Mouse (Mus musculus) kidney, adult 9 months (tissue): ENCODE measurements at regions not wholly inside any gene's neighbourhood (a gene's known extent, or its start where the extent isn't known, plus 50 kb on each side); places are given as distances from the start of the nearest gene placed in this dataset.
"Not testable (repeated sequence)": the region's sequence is repeated elsewhere in the genome, so short reads cannot be mapped to it uniquely, and the experiment has no call there.

Experiments used
- DNase-seq: peaks from one replicate; pipeline ENCODE4 v3.0.0; 2022

DNA sequence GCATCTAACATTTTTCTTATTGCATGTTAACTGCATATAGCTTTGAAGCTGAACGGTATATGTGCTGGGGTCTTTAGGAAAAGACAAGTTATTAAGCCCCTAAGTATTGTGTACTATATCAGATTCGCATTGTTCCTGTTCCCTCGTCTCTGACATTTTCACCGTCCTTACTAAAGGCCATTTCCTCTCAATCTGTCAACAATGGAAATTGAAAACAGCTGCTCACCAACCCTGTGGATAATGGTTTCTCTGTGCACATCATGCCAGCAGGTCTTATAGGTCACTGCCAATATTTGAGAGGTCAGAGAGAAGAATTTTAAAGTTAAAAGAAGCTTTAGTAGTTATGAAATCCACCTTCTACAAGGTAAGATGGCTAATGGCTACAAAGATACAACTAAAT lies 797.4 kb upstream of the Impad1 start:
- DNase-seq: no peak

GRCm38 (mm10) chr4:5587465-5587864 lies 794.3 kb upstream of the Impad1 start:
- DNase-seq: no peak

GRCm38 (mm10) chr4:5585205-5585604 lies 792.0 kb upstream of the Impad1 start:
- DNase-seq: no peak

- peak; percentile 9 for DNase-seq
These were observed 791.0 kb upstream of the Impad1 start for GRCm38 (mm10) chr4:5583989-5584677.

DNA sequence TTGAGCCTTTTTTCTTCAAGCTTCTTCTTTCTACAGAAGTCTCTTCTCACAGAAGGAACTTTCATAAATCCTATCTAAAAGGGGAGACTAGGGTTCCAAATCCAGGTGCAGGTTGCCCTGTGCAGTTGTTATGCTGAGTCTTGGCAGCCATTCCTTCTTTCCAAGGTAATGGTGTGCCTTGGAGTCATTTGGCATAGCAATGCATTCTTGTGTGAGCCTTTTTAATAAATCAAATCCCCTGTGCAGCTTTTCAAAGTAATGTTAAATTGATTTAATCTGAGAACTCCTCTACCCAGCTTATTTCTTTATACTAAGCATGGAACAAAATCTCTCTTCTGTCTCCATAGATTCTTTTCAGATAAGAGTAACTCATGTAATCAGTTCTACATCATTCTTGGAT lies 774.9 kb upstream of the Impad1 start:
- DNase-seq: peak; percentile 27

DNA sequence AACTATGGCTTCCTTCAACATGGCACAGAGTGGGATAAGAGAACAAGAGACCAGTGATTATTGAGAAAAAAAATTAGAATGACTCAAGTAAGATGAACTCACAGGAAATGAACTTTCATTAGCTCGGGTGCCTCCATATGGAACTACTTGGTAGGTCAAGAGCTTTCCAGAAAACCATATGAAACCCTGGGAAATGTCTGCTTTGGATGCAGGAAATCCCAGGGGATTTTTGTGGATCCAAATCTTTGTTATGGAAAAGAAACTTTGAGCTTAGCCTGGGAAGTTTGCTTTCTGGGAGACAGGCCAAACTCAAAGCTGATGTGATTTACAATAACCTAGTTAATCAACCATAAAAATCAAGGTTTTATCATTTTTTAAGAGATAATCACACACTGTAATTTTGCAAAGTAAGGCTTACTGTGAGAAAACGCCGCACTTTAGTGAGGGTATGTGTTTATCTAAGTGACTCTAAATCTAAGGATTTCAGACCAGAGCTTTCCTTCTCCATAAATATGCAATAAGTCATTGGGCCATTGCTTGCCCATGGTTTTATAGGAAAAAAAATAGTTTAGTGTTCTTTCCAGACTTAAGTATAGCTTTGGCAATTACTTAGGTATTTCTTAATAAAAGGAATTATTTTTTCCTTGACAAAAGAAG lies 767.0 kb upstream of the Impad1 start:
- DNase-seq: no peak

DNA sequence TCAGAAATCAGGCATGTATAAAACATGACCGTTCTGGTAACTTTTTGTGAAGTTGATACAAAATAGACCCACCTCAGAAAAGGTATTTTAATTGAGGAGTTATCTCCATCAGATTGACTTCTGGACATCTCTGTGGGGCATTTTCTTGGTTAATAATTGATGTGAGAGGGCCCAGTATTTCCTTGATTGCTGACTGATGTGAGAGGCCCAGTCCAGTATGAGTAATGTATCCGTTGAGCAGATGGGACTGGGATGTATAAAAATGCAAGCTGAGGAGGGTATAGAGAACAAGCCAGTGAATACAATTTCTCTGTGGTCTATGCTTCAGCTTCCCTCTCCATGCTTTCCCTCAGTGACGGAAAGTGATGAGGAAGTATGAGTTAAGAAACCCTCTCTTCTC lies 747.0 kb upstream of the Impad1 start:
- no peak for DNase-seq

- no peak for DNase-seq
These were observed 737.3 kb upstream of the Impad1 start for GRCm38 (mm10) chr4:5530416-5530815.

DNA sequence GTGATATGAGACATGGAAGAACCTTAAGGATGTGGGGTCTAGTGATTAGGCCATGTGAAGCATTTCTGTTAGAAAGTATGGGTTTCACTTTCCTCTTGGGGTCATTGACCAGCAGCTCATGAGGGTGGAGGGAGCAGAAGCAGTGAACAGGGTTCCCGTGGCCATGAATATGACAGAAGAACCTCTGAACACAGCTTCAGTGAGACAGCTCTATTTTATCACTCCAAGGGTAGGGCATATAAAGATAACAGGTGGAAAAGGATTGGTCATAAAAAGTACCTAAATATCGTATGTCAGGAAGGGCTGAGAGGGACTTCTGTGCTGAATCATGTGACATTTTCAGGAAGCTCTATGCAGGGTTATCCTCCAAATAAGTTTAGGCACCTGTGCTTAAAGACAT lies 725.4 kb upstream of the Impad1 start:
- DNase-seq: no peak

GRCm38 (mm10) chr4:5515426-5515825 lies 722.3 kb upstream of the Impad1 start:
- not testable (repeated sequence) for DNase-seq

DNA sequence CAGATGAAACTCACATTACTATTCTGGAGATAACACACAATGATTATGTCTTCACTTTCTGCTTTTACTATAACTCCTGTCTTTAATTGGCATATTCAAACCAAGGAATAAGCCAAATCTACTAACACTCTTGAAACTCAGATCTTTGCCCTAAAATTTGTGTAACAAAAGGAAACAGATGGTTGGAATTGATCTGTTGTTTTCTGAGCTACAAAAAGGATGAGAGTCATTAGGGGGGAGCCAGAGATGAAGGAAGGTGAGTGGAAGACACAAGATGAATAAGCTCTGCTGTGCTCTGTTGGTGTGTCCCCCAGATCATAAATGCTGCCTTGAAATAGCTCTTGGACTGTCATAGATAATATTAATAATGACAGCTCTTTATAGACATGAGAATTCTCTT lies 718.6 kb upstream of the Impad1 start:
- DNase-seq: no peak

DNA sequence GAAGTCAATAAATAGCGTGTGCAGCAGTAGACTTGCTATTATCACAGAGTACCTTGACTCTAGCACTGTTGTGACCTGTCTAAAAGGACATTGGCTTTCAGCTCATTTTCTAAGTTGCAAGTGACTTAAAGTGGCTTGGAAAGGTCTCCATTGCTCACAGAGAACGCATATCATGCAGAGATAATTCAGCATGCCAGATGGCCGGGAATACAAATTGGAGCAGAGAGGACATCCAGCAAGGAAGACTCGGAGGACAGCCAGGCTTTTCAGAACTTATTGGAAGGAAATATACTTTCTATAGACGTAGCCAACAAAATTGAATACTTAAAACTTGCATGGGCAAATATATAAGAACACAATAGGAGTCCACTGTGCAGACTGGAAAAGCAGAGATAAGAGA lies 716.2 kb upstream of the Impad1 start:
- DNase-seq: no peak

GRCm38 (mm10) chr4:5495012-5495411 lies 701.9 kb upstream of the Impad1 start:
- DNase-seq: no peak

GRCm38 (mm10) chr4:5494072-5495000 lies 701.2 kb upstream of the Impad1 start:
- DNase-seq: no peak

- no peak for DNase-seq
These were observed 693.6 kb upstream of the Impad1 start for GRCm38 (mm10) chr4:5486786-5487185.

DNA sequence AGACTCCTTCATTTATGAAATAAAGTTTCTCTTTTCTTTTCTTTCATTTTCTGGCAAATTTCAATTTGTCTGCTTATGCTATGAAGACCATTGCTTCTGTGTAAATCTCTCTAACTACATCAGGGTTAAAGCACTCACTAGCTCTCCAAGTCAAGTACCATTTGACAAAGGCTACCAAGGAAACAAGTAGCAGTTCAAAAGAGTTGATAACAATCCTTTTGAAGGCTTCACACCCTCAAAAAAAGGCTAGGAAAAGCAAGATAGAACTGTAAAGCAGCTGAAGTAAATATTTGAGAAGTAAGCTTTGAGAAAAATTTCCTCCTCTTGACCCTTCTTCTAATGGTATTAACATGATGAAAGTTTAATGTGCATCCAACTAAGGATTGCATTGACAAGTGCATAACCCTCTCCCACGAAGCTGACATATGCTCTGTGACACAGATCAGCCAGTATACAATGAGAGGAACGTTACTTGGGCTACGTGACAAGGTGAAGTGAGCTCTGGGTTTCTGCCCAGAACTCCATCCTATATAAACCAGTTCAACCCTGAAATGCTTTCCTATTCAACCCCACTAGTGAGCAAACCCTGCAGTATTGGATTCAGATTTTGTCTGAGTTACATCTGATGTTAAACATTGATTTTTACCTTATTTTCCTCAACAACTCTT lies 678.9 kb upstream of the Impad1 start:
- no peak for DNase-seq

DNA sequence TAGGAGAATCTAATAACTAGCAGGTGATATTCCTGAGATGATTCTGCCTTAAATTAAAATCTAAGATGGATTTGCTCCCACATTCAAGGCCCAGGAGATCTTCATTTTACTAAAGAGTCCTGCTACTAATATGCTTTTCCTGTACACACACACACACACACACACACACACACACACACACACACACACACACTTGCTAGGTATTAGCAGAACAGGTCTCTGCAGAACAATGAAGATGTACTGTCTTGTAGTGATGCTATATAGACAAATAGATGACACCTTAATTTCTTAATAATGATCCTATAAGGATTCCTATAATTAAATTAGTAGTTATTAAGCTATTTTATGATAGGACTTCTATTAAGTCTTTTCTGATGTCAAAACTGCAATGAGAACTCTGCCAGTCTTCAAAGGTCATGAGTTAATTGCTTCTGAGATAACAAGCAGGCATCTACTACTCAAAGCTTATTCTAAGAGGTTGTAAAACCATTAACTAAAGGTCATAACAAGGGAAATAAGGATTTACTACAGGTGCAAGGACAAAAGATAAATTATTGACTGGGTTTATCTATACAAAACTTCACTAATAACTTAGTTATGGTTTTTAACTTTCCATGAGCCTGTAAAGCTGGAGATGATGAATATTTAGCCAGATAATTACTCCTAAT lies 666.0 kb upstream of the Impad1 start:
- no peak for DNase-seq

GRCm38 (mm10) chr4:5450417-5450816 lies 657.3 kb upstream of the Impad1 start:
- DNase-seq: no peak

DNA sequence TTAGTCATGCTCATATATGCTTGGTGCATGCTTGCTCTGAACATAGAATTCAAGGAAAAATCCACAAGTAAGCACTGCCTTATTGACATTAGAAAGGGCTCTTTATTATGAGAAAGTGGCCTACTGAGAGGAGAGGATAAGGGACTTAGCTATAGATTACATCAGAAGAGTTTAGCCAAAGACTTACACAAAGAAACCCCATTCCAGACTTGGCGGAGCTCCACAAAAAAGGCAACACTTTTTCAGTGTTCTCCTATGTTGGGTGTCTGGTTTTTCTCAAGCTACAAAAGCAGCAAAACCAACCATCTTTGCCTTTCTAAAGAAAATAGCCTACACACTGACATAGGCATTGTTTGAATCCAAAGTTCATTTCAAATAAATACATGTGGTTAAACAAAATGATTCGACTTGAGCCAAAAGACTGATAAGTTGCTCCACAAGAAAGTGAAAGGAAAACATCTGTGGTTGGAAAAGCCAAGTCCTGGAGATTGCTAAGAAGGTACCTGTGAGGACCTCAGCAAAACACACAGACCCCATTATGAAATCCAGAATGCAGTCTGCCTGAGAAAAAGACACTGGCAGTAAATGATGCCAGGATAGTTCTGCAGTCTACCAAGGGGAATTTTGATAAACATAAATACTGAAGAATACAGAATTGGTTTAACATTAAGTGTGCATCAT lies 648.3 kb upstream of the Impad1 start:
- DNase-seq: no peak

DNA sequence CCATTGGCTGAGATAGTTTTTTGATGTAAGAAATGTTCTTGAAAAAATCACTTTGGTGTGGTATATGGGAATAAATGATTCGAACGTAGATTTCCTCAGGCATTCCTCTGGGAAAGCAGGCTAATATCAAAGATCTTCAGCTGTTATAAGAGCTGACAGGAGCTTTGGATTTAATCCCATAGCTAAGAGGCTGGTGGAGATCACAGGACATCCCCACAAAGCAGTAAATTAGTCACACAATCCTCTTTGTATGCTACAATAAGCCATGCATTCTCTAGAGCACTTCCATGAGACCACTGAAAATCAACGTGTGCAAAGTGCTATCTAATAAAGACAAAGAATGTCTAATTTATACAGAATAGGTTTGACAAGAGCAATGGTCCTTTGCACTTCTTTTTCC lies 643.9 kb upstream of the Impad1 start:
- DNase-seq: no peak
